Mouse (Mus musculus): Measurements from ENCODE around the gene Tanc2.

Gene Tanc2

DNA sequence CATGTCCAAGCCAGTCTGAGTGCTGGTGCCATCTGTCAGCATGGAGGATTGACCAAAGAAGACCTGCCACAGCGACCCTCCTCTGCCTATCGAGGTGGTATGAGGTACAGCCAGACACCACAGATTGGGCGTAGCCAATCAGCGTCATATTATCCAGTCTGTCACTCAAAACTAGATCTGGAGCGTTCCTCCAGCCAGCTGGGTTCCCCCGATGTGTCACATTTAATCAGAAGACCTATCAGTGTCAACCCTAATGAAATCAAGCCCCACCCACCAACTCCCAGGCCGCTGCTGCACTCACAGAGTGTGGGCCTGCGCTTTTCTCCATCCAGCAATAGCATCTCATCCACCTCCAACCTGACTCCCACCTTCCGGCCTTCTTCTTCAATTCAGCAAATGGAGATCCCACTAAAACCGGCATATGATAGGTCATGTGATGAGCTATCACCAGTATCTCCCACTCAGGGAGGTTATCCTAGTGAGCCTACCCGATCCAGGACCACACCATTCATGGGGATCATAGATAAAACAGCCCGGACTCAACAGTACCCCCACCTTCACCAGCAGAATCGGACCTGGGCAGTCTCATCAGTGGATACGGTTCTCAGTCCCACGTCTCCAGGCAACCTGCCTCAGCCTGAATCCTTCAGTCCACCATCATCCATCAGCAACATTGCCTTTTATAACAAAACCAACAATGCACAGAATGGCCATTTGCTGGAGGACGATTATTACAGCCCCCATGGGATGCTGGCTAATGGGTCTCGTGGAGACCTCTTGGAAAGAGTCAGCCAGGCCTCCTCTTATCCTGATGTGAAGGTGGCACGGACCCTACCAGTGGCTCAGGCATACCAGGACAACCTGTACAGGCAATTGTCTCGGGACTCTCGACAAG, 333.2 kb downstream of the Tanc2 start:
- DNase-seq (ENCODE audit: low spot score in 2 of 2) = no peak

DNA sequence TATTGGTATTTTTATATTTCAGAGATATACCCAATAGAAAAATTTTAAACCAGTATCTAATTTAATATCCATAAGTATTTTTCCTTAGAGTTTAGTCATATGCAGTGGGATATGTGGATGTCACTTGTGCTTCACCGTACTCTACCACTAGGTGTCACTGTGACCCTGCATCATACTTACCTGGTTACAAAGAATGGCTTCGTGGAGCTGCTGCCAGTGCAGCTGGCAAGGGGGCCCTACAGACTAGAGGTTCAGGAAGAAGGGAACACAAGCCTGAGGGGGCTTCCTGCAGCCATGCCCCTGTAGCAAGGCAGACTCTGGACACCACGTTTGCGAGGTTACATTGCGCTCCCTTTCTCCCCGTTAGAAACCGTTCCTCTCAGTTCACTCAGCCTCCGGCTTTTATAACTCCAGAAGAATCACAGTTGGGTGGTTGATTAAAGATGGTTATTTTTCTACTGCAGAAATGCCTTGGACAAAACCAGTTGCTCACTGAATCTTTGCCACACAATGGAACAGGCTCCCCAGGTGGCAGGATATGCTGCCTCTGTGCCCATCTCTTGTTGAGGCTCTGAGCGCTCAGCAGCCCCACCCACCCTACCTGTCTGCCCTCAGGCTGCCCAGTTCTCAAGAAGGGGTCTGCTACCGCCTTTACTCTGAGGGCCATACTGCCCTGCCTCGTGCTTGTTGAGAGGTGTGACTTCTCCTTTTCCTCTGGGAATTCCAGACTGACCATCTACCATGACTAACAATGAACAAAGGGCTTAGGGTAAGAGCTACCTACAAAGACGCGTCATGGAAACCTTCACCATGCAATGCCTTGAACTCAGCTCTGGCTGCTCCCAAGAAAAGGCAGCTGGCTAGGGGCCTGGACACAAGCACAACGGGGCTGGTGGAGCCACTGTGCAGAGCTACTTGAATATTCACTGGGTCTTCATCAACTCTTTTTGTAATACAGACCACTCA, 337.6 kb downstream of the Tanc2 start:
- peak; percentile 38 to 77 for DNase-seq (ENCODE audit: low spot score in 2 of 2)

DNA sequence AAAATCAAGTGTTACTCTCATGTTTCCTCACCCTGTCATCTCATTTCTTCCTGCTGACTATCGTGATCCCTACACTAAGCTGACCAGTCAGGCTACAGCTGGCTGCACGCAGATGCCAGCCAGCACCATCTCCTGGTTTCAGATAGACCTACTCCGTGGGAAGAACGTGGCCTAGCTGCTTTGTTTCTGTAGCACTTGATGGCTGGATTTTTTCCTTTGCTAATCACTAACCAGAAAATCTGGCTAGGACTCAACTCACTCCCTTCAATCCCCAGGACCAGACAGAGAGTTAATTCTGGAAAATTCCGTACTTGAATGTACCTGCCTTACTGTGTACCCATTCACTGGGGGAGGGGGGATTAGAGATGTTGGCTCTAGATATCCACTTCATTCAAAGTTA, 338.4 kb downstream of the Tanc2 start:
- no peak for DNase-seq (ENCODE audit: low spot score in 2 of 2)

DNA sequence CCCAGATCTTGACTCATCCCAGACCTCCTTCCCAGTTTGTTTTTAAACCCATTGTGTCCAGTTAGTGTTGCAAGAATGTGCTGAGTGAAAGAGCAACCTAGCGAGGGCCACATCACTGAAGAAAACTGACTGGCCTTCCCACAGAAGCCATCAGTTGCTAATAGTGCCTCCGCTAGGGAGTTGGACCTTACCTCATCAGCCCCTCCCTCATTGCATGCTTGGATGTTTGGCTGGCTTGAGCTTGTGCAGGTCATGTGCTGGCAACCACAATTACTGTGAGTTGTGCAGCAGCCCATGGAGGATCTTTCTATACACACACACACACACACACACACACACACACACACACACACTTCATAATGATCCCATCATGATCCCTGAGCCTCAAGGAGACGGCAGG, 341.6 kb downstream of the Tanc2 start:
- DNase-seq (ENCODE audit: low spot score in 2 of 2) = no peak

DNA sequence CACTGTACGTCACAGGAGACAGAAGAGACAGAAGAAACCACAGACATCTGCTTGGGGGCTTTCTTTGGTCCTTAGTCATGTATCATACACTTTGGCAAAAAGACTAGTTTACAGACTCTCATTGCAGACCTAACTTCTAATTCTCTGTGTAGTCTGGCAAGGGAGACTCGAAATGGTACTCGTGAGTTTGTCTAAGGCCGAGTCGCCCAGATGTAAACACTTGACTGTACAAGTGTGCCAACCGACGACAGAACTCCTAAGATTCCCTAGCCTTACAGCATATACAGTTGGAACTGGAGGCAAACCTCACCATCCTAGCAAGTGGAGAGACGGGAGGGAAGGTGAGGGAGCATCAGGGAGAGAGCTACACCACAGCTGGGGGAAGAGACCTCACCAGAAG, 344.0 kb downstream of the Tanc2 start:
- no peak for DNase-seq (ENCODE audit: low spot score in 2 of 2)

DNA sequence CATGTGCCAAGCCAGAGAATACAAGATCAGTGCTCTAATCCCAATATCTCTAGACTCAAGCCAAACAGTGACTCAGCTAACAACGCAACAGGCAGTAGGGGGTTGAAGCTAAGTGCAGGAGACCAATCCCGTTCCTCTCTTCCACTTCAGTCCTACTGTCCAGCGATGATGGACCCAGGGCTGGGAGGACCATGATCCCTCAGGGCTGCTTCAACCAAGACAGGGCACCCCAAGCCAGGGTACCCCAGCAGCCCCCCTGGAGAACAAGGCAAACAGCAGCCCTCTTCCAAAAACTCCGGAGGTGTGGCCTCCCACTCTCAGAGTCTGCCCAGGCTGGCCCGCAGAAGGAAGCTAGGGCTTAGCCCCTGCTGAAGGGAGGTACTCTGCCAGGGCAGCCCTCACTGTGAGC, 344.5 kb downstream of the Tanc2 start:
- DNase-seq (ENCODE audit: low spot score in 2 of 2) = no peak

DNA sequence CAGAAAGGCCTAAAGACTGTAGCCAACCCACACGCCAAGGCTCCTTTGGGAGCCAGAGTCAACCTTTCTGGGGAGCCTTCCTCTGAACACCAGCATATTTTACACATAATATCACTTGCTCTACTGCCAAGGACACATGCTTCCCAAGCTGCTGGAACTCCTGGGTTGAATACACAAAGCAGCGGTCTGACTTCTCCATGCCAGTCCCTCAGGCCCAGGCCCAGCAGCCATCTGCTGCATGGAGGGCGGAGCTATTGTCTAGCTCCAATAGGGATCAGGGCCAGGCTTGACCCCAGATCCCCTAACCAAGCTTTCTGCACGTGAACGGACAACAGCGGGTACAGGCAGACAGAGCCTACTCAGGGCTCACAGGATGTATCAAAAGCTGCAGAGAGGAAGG, 345.0 kb downstream of the Tanc2 start:
- no peak for DNase-seq (ENCODE audit: low spot score in 2 of 2)

DNA sequence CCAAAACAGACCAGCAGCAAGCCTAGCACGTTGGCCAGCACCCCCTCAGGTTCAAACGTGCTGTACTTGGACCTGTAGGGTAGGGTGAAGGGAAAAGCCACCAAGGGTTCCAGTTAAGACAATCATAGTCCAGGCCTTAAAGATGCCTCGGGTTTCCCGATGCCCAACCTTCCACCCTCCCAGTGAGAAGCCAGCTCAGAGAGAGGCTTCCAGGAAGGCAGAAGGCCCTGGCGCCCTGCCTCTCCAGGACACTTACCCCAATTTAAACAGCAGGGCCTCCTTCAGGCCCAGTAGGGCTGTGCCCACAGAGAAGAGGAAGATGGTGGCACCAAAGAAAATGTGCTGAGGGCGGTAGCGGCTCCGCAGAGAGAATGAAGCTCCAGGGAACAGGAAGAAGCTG, 345.7 kb downstream of the Tanc2 start:
- no peak for DNase-seq (ENCODE audit: low spot score in 2 of 2)

DNA sequence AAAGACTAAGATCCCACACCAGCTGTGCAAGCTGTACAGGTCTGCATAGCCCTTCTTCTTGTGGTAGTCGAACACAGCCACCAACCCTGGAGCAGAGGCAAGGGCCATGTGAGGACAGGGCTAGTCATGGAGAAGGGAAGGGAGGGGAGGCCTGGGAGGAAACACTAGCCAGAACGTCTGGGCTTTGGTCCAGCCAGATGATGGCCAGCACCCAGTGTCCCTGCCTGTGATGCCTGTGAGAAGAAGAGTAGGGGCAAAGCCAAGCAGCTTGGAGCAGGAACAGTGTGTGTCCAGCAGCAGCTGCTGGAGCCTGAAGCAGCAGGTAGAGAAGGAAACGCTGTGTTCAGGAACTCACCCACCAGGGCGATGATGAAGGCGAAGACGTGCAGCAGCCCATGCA, 346.4 kb downstream of the Tanc2 start:
- peak; percentile 30 to 63 for DNase-seq (ENCODE audit: low spot score in 2 of 2)

DNA sequence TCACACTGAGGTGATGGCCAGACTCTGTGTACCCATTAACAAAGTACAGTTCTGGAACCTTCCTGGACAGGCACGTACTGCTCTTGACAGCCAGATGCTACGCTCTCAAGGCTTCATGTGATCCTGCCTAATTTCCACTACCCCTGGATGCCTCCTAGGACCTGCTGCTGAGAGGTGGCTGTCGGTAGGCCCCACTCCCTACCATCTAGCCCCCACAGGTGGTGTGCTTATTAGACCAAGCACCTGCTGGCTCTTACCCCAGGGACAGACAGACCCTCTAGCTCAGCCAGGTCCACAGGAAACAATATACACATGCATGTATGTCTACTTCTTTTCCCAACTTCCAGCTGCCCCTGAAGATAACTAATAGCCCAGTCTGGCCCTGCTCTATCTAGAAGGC, 347.2 kb downstream of the Tanc2 start:
- DNase-seq (ENCODE audit: low spot score in 2 of 2) = no peak

DNA sequence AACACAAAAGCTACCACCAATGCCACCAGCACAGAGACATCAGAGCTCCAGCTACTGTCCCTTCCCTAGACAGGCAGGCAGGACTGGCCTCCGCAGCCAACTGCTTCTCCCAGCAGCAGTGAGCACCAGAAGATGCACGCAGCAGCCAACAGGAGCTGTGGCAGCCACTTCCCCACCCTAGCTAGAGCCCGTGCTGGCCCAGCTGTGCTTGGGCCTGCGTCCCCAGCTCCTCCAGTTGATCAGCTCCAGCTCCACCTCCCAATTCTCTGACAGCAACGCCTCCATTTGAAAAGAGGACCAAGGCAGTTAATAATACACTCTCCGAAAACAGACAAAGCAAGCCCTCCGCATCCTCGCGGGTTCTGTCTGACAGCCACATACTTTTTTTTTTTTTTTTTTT, 349.0 kb downstream of the Tanc2 start:
- DNase-seq (ENCODE audit: low spot score in 2 of 2) = no peak

DNA sequence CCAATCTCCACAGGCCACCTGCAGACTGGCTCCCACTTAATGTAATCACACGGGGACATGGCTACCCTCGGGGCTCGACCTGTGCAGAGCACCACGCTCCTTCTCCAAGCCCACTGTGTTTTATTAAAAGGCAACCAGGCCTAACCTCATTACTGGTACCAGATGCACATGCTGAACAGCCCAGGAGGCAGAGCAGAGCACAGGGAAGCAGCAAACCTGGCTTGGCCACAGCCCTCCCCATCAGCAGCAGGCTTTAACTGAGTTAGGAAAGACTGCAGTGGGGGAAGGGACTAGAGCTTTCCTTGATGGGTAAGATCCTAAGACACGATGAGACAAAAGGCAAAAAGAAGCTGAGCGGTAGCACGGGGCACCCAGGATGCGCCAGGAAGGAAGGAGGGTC, 352.2 kb downstream of the Tanc2 start:
- no peak for DNase-seq (ENCODE audit: low spot score in 2 of 2)

DNA sequence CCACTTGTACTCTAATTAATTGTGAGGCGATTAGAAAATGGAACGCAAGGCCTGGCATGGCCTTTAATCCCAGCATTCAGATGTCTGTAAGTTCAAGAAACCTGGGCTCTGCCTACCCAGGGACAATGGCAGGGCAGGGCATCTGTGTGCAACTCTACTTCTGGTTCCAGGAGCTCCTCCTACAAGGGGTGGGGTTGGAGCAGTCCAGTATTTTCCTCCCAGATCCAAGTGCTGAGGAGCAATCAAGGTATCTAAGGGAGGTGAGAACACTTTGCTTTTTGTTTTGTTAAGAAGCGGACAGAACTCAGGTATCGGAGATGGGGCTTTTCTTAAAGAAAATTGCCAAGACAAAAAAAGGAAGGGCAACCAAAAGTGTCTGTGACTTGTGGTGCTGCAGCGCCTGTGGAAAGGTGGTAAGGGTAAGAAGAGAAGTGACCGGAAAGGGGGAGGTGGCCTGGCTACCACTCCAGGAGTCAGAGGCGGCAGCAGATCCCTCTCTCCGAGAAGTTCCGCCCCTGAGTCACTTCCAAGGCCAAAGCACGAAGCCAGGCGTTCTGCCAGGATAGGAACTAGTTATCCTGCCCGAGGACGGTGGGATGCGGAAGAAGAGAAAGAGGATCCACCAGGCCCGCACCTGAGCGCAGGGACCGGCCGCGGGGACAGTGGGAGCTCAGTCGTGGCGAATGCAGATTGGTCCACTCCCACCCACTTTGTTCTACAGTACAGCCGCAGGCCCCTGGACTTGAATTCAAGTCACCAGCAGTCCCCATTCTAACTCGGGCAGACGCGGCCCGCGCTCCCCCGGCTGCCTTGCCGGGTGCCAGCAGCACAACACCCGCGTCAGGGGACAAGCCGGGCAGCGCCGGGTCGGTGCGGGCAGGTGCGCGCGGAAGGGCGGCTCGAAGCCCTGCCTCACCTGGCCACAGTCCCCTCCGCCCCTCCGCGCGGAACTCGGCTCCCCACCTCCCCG, 353.6 kb downstream of the Tanc2 start:
- no peak for DNase-seq (ENCODE audit: low spot score in 2 of 2)

DNA sequence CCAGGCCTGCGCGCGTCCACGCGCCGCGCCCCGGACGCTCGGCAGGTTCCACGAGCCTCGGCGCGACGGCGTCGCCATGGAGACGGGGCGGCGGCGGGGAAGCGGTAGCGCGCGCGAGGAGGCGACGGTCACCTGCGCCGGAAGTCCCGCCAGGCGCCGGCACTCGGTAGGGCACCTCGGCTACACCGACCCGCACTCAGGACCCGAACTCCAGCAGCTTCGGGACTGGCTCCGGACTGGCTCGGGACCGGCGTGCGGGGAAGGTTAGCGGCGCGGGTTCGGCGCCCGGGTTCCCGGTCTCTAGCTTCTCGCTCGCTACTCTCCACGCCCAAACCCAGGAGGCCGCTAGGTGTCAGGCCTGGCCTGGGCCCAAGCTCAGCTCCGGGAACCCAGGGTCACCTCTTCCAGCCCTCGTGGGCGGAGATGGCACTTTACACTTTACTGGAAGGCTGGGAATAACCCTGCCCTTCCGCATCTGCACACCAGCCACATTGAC, 354.4 kb downstream of the Tanc2 start:
- DNase-seq (ENCODE audit: low spot score in 2 of 2) = peak in 1 of 2 experiments; percentile 52

DNA sequence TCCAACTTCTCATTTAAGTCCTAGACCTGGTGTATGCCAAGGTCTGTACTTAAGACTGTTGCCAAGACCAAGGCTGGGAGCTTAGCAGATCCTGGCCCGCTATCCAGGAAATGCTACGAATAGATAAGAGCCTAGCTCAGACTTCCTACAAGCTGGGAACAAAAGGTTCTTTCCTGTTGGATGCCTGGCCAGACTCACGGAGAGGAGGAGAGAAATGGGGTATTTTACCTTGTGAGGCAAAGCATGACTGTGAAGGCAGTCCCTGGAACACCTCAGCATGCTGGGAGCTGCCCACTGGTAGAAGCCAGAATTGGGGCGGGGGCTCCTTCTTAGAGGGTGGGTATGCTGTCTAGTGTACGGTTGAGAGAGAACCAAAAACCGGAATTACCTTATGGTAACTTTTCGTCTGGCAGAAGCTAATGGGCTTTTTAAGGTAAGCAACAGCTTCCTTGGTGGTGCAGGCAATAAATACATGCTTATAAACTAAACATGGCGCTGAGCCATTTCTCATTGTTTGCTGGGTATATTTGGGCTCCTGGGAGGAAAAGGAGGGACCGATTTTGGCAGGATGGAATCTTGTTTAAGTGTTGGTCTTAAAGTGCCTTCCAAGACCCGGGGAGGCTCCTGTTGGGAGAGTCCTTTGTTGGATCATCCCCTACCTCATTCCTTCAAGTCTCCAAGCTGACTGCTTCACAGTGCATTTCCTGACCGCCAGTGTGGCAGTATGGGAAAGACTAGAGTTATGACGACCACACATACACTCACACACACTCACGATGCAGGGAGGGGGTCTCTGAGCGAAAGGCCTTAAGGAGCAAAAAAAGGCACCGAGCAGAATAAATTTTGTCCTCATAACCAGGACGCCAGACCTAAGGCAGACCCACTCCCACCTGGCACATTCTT, 355.2 kb downstream of the Tanc2 start:
- DNase-seq (ENCODE audit: low spot score in 2 of 2) = no peak

DNA sequence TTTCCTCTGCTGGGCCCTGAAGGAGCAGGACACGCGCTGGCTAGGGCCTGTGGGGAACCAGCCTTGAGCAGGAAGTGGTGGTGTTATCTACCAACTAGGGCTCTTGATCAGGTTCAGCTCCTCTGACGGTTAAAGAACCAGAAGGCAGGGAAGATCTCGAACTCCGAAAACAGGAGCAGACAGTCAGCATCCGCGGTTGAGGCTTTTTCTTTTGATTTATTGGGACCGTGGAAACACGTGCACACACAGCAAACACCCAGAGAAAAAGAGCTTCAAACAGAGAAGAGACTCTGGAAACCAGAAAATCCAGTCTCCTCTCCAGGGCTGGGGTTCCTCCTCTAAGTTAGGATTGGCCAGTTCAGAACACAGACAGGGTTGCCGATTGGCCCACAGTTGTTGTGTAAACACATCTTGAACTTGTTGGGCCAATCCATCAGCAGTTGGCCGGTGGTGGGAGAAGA, 356.9 kb downstream of the Tanc2 start:
- no peak for DNase-seq (ENCODE audit: low spot score in 2 of 2)

DNA sequence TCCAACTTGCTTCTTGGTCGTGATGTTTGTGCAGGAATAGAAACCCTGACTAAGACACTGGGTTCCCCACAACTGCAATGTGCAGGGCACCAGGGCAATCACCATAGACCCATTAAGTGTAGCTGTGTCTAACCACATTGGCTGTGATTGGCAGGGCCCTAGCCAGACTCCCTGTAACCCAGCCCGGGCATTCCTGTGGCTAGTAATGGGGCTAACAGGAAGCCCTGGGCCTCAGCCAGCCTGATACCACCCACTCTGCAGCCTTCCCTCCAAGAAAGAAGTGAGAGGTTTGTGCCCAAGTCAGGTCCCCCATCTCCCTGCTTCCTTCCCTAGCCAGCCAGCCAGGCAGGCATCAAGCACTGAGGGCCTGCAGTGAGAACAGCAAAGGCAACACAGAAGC, 358.5 kb downstream of the Tanc2 start:
- DNase-seq (ENCODE audit: low spot score in 2 of 2) = no peak

DNA sequence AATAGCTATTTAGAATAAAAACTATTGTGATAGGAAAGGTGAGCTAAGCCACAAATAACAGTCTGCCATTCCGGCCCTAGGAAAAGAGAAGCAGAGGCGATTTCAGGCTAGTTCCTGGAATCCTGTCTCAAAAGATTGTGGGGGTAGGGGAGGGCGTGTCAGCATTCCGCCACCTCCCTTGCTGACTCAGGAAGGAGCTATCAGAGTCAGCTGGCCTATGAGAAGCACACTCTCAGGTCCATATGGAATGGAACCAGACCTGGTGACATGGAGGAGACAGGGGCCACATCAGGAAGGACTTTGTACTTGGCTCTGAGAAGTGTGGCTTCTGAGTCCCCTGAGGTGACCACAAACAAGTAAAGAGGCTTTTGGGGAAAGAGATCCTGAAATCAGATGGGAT, 360.7 kb downstream of the Tanc2 start:
- DNase-seq (ENCODE audit: low spot score in 2 of 2) = no peak

DNA sequence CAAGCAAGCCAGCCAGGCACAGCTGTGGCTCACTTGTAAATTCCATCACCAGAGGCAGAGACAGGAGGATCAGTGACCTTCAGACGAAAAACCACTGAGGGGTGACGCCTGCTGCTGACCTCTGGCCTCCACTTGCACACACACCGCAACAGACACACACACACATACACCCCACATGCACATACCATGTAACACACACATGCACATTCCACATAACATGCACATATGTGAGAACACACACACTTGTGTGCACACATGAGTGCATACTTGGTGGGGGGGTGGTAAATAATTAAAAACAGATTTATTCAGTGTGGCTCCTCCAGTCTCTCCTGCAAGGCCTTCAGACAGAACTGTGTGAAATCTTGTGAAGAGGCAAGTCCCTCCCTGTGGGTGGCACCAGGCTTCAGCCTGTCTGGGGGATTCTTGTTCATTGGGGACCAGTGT, 361.8 kb downstream of the Tanc2 start:
- DNase-seq (ENCODE audit: low spot score in 2 of 2) = no peak

DNA sequence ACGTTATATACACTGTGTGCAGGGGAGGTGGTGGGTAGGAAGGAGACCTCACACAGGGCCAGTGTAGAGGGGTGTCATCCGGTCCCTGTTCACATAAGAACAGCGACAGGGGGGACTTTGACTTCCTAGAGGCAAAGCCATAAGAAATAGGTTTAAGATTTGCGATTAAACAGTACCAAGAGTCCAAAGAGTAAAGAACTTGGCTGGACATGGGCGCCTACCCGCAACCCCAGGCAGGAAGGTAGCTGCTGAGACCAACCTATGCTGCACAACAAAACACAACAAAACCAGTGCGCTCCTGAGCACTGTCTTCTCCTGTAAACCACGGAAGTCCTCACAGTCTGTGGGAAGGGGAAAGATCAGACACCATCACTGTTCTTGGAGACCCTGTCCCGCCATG, 362.3 kb downstream of the Tanc2 start:
- no peak for DNase-seq (ENCODE audit: low spot score in 2 of 2)
